Mouse (Mus musculus): Measurements from ENCODE around the gene Tmem109.

Gene Tmem109

GRCm38 (mm10) chr19:10847311-10848087, 34.3 kb downstream of the Tmem109 start:
- in situ Hi-C loops (cut with MboI; ENCODE audit: low pct_unique_long_range_greater_than_20kb in 1 of 2, low sequenced_read_pairs in 2 of 2, unreplicated experiment in 1 of 2), result no loop called here

GRCm38 (mm10) chr19:10846150-10846549, 35.7 kb downstream of the Tmem109 start:
- in situ Hi-C loops (cut with MboI; ENCODE audit: low pct_unique_long_range_greater_than_20kb in 1 of 2, low sequenced_read_pairs in 2 of 2, unreplicated experiment in 1 of 2), result no loop called here

GRCm38 (mm10) chr19:10845454-10845853, 36.3 kb downstream of the Tmem109 start:
- in situ Hi-C loops (cut with MboI; ENCODE audit: low pct_unique_long_range_greater_than_20kb in 1 of 2, low sequenced_read_pairs in 2 of 2, unreplicated experiment in 1 of 2), result no loop called here

GRCm38 (mm10) chr19:10844206-10844605, 37.6 kb downstream of the Tmem109 start:
- in situ Hi-C loops (cut with MboI; ENCODE audit: low pct_unique_long_range_greater_than_20kb in 1 of 2, low sequenced_read_pairs in 2 of 2, unreplicated experiment in 1 of 2), result no loop called here

GRCm38 (mm10) chr19:10842914-10843313, 38.9 kb downstream of the Tmem109 start:
- in situ Hi-C loops (cut with MboI; ENCODE audit: low pct_unique_long_range_greater_than_20kb in 1 of 2, low sequenced_read_pairs in 2 of 2, unreplicated experiment in 1 of 2), result no loop called here

- in situ Hi-C loops (cut with MboI; ENCODE audit: low pct_unique_long_range_greater_than_20kb in 1 of 2, low sequenced_read_pairs in 2 of 2, unreplicated experiment in 1 of 2), result no loop called here
Measured at GRCm38 (mm10) chr19:10841721-10842626, 39.8 kb downstream of the Tmem109 start.

- in situ Hi-C loops (cut with MboI; ENCODE audit: low pct_unique_long_range_greater_than_20kb in 1 of 2, low sequenced_read_pairs in 2 of 2, unreplicated experiment in 1 of 2), result no loop called here
Measured at GRCm38 (mm10) chr19:10839010-10839892, 42.5 kb downstream of the Tmem109 start, which contains the start of gene Slc15a3. TSS of gene Slc15a3 (plus strand) at chr19:10839727.

- in situ Hi-C loops (cut with MboI; ENCODE audit: low pct_unique_long_range_greater_than_20kb in 1 of 2, low sequenced_read_pairs in 2 of 2, unreplicated experiment in 1 of 2), result no loop called here
Measured at GRCm38 (mm10) chr19:10835671-10836070, 46.1 kb downstream of the Tmem109 start.

GRCm38 (mm10) chr19:10833611-10834010, 48.2 kb downstream of the Tmem109 start:
- in situ Hi-C loops (cut with MboI; ENCODE audit: low pct_unique_long_range_greater_than_20kb in 1 of 2, low sequenced_read_pairs in 2 of 2, unreplicated experiment in 1 of 2), result no loop called here

GRCm38 (mm10) chr19:10832030-10832429, 49.8 kb downstream of the Tmem109 start:
- in situ Hi-C loops (cut with MboI; ENCODE audit: low pct_unique_long_range_greater_than_20kb in 1 of 2, low sequenced_read_pairs in 2 of 2, unreplicated experiment in 1 of 2), result no loop called here

GRCm38 (mm10) chr19:10831424-10831823, 50.4 kb downstream of the Tmem109 start:
- in situ Hi-C loops (cut with MboI; ENCODE audit: low pct_unique_long_range_greater_than_20kb in 1 of 2, low sequenced_read_pairs in 2 of 2, unreplicated experiment in 1 of 2), result no loop called here

GRCm38 (mm10) chr19:10829436-10830175, 52.2 kb downstream of the Tmem109 start, which contains the start of gene Cd6:
TSS of gene Cd6 (minus strand) at chr19:10830058.
- in situ Hi-C loops (cut with MboI; ENCODE audit: low pct_unique_long_range_greater_than_20kb in 1 of 2, low sequenced_read_pairs in 2 of 2, unreplicated experiment in 1 of 2), result no loop called here

GRCm38 (mm10) chr19:10828321-10828720, 53.5 kb downstream of the Tmem109 start:
- in situ Hi-C loops (cut with MboI; ENCODE audit: low pct_unique_long_range_greater_than_20kb in 1 of 2, low sequenced_read_pairs in 2 of 2, unreplicated experiment in 1 of 2), result no loop called here

GRCm38 (mm10) chr19:10824061-10824460, 57.7 kb downstream of the Tmem109 start:
- in situ Hi-C loops (cut with MboI; ENCODE audit: low pct_unique_long_range_greater_than_20kb in 1 of 2, low sequenced_read_pairs in 2 of 2, unreplicated experiment in 1 of 2), result no loop called here

GRCm38 (mm10) chr19:10822534-10822933, 59.3 kb downstream of the Tmem109 start:
- in situ Hi-C loops (cut with MboI; ENCODE audit: low pct_unique_long_range_greater_than_20kb in 1 of 2, low sequenced_read_pairs in 2 of 2, unreplicated experiment in 1 of 2), result no loop called here

- in situ Hi-C loops (cut with MboI; ENCODE audit: low pct_unique_long_range_greater_than_20kb in 1 of 2, low sequenced_read_pairs in 2 of 2, unreplicated experiment in 1 of 2), result no loop called here
Measured at GRCm38 (mm10) chr19:10821319-10821718, 60.5 kb downstream of the Tmem109 start.
